Mouse (Mus musculus) T-helper 2 cell (primary cell): ENCODE measurements around the gene Parp1.
"Not testable (repeated sequence)": the region's sequence is repeated elsewhere in the genome, so short reads cannot be mapped to it uniquely, and the experiment has no call there.

Experiments used
- in situ Hi-C: fragments of 300-600 bp; cut with MboI, MseI; formaldehyde crosslinking; loops from one replicate; pipeline ENCODE4 v1.15.1; 2025; ENCODE audit warnings: high pct_unique_total_duplicates

The Parp1 gene

DNA sequence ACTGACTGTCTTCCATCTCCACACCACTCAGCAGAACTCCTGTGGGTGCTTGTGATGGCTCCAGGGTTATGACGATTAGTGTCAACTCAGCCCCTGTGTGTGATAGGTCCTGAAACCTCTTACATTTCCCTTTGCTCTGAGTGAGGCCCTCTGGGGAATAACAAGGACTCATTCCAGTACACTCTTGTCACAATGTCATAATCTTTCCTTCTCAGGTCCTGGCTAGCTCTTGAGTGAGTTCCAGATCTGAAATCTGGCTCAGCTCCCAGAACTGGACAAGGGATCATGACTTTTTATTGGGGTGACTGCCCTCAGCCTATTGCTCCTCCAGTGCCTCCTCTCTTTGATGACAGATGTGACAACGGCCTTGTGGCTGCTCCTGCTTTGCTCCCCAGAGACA, 57.4 kb downstream of the Parp1 start:
- in situ Hi-C loops, result no loop called here

DNA sequence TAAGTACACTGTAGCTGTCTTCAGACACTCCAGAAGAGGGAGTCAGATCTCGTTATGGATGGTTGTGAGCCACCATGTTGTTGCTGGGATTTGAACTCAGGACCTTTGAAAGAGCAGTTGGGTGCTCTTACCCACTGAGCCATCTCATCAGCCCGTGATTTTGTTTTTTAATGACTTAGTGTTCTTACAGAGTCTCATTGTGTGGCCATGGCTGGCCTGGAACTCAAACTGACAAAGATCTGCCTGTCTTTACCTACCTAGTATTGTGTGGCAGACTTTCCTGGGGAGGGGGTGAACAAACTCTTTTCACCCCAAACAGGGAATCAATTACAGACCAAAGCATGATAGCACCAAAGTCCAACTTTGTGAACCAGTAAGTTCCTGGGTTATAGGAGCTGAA, 69.1 kb downstream of the Parp1 start:
- in situ Hi-C loops, result not testable (repeated sequence)

DNA sequence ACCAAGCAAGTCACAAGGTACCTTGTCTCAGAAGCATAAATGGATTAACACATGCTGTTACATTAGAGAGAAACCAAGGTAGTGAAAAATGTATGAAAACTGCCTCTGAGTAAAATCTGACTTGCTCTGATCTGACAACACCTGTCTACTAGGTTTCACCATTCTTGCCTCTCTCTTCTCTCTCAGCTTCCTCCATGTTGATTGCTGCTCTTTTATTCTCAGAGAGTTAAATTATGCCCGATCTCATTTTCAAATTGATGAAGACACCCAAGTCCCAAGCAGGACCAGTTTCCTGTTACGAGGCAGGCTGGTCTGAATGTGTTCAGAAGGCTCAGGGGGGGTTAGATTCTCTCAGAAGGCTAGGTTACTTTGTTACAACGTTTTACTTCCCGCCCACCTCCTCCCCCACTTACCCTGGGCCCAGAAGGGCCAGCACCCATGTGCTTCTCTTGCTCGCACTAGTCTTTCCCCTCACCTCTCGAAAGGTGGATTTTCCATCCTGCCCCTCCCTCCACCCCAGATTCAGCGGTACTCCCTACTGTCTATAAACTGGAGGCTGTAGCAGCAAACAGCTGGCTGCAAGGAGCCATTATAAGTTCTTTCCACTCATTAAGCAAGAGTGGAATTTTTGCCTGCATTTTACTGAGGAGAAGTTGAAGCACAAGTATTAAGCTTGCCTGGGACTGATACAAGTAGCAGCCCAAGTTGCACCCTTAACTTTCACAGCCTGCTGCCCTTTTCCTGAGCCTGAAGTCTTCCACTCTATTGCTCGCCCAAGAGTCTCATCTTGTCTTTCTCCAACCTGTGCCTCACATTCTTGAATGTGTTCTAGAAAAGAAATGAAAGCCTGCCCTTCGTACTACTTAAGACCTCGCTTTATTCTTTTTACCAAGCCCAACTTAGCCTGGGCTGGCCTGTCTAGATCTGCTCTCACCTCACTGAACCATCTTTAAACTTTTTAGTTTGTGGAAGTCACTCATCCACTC, 71.0 kb downstream of the Parp1 start:
- in situ Hi-C loops, result no loop called here

DNA sequence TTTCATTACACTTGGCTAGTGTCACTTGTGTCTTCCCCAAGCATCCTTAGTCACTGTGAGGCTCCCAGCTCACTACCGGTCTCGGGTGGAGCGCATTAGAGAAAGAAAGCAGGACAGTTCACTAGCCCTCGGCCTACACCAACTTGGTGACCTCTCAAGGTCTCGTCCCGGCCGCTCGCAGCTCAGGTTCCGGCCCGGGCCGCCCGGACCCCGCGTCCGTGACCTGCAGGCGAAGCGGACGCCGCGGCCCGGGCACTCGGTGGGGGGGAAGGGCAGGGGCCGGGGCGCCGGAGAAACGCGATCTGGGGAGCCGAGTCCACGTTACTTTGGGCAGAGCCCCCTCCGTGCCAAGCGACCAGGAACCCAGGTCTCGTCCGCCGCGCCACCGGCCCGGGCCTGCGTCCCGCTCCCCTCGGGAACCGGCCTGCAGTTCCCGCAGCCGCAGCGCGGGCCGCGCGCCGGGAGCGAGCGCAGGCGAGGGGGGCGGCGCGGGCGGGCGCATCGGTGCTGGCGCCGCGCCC, 71.9 kb downstream of the Parp1 start:
- in situ Hi-C loops, result no loop called here

DNA sequence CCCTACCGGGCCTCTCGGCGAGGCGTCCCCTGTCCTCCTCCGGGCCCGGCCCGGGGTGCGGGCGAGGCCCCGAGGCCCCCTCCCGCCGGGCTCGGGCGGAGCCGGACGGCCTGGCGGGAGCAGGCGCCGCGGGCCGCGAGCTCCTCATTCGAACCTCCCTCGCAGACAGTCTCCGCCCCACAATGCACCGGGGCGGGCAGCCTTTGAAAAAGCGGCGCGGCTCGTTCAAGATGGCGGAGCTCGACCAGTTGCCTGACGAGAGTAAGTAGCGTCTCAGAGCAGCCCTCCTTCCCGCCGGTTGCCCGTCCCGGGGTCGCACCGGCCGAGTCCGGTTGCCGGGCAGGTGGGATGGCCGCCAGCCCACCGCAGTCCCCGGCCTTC, 72.4 kb downstream of the Parp1 start, which contains the start of gene Lin9:
Gene Lin9, plus strand, starts transcription at position 14 of the 381 bp plus-strand sequence.
- in situ Hi-C loops, result no loop called here

DNA sequence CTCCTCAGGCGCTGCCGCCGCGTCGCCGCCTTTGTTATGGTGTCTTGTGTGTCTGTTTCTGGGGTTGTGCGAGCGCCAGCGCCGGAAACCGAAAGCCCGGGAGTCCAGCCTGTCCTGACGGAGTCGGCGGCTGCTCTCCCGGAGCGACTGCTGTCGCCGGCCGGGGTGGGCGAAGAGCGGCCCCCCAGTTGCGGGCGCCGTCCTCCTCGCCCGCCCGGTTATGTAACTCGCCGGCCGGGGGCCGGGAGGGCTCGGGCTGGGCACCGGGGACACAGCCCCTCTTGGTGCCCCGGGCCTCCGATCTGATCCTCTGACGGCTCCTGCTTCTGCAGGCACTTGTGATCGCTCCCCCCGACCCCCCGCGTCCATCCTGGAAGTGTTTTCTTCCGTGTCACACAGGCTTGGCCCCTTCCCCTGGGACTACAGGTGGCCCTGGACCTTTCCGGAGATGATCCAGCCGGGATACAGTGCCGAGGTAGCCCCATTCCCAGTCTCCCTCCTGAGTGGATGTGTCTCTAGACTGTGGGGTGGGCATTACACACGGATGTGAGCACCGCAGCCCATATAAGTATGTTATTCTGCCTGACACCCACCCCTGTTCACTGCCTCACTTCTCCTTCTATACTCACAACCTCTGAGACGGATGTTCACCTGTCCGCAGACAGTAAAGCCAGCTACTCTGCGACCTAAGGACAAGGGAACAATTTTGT, 72.9 kb downstream of the Parp1 start:
- in situ Hi-C loops, result no loop called here

DNA sequence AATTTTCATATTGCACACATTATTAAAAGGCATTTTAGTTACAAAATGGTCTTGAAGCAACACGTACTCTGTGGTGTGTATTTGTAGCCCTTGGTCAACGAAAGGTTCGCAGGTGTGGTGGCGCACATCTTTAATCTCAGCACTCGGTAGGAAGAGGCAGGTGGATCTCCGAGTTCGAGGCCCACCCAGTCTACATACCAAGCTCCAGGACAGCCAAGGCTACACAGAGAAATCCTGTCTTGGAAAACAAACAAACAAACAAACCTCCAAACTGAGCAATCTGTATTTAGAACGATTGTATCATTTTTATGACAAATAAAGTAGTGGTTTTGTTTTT, 73.5 kb downstream of the Parp1 start:
- in situ Hi-C loops, result no loop called here
